Mouse (Mus musculus): ENCODE measurements around the gene Dusp3. TPM values are rescaled to one million over a fixed set of nuclear protein-coding genes. Genes with fewer than 3 reads are reported as not detected.

Dusp3 gene
- total RNA-seq (2023), result 10 to 100 TPM; 24.5 to 26.3 TPM

DNA sequence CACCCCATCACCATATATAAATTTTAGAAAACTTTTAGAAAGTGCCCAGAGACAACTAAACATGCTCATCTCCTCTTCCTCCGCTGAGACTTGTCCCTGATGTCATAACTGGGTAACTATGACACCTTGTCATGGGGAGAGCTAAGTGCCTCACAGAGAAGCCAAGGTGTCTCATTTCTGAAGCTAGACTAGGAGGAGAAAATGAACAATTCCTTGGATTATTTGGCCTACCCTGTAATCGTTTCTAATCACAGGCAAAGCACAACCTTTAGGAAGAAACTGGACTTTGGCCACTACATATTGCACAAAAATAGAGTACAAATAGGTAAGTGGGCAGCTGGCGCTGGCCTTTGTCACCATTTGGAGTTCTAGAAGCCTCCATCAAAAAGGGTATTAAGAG lies at the start of gene Dusp3:
TSS of gene Dusp3 (minus strand) at position 101 of the 400 bp plus-strand sequence.

DNA sequence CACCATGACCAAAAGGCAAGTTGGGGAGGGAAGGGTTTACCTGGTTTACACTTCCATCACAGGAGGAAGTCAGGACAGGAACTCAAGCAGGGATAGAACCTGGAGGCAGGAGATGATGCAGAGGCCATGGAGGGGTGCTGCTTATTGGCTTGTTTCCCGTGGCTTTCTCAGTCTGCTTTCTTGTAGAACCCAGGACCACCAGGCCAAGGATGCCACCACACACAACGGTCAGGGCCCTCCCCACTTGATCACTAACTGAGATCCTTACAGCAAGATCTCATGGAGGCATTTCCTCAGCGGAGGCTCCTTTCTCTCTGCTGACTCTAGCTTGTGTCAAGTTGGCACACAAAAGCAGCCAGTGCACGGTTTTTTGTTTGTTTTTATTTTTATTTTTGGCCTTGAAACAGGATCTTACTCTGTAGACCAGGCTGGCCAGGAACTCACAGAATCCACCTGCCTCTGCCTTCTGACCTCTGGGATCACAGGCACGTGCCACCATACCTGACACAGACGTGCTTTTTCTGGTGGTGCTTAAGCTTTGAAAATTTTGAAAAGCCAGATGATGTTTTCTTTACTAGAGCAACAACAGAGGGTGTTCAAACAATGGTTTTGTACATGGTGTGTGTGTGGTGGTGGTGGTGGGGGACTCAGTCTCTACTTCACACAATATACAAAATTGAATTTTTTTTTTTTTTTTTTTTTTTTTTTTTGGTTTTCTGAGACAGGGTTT lies 41.4 kb upstream of the Dusp3 start, which contains the start of gene Mpp3:
TSS of gene Mpp3 (minus strand) at position 375 of the 730 bp plus-strand sequence.

DNA sequence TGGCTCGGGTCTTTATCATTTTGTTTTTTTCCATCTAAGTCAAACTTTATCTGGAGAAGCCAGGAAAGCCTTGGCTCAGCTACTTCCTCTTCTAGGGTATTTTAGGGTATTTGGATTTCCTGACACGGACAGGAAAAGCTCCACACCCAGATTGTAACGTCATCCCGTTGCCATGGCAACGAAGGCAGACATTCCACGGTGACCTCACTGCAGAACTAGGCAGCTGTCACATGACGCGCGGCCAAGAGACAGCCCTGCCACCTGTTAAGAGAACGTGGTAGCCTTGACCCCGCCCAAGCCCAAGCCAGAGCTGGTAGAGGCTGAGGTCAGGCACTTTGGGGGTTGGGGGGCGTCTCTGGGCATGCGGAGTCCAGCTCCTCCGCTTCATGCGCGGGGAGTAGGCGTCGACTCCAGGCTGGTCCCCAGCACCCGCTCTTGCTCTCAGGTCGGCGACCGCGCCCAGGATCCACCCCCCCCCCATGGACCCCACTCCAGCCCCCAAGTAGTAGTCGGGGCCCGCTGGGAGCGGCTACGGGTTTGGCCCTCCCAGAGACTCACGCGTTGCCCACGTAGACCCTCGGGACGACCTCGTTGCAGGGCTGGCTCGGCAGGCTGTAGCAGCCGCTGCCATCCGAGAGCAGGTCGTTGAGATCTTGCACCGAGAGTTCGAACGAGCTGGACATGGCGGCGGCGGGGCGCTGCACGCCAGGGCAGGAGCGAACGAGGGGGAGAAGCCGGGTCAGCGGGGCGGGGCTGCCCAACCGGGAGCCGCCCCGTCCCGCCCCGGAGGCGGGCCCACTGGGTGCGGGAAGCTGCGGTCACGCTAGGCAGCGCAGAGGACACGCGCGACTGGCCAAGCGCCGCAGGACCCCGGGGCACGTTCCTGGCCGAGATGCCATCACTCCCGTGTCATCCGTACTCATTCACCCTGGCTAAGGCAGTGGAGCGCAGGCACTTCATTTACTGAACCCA lies 2.5 kb downstream of the Dusp3 start, which contains the start of gene Cfap97d1:
TSS of gene Cfap97d1 (plus strand) at position 226 of the 972 bp plus-strand sequence.

DNA sequence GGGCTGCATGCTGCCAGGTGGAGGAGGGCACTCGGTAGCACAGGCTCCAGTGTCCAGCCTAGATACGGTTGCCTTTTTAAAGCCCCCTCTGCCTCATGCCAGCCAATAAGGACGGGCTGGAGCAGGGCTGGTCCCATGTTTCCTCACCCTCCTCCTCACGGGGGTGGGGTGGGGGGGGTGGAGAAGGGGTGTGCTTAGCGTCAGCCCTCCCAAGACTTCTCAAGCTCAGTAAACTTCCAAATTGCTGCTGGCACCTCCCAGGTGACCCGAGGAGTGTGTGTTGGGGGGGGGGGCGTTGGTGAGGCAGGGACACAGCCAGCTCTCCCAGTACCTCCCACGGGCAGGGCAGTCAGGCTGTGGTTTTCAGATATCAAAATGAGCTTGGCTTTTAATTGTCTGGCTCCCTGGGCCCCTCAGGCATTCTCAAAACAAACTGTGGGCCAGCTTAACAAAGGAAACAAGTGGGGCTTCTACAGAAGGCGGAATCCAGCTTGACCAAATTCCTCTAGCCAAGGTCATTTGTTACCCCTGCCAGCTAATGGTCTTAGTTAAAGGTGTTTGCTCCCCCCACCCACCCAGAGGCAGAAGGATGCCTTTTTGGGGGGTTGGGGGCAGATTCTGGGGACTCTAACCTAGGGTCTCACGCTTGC lies 19.7 kb downstream of the Dusp3 start, which contains the start of gene Sost:
TSS of gene Sost (minus strand) at position 51 of the 650 bp plus-strand sequence.

Other genes starting within 250 kb of the Dusp3 start
- not detected for gene Etv4, start 201.6 kb downstream of the Dusp3 start, total RNA-seq (2023)
- under 1 TPM in 1 of 2 experiments, not detected in 1; 0.24 TPM for gene Meox1, start 92.6 kb downstream of the Dusp3 start, total RNA-seq (2023)
- not detected for gene Sost, start 20.0 kb downstream of the Dusp3 start, total RNA-seq (2023)
- not detected for gene Cfap97d1, start 2.7 kb downstream of the Dusp3 start, total RNA-seq (2023)
- gene Mpp3, start 41.4 kb upstream of the Dusp3 start, total RNA-seq (2023), result not detected
- 10 to 100 TPM; 20.9 to 21.3 TPM for gene Cd300lg, start 54.5 kb upstream of the Dusp3 start, total RNA-seq (2023)
- 1 to 10 TPM; 1.2 to 2.6 TPM for gene Mpp2, start 101.5 kb upstream of the Dusp3 start, total RNA-seq (2023)
- not detected for gene Ppy, start 114.3 kb upstream of the Dusp3 start, total RNA-seq (2023)
- gene Pyy, start 120.8 kb upstream of the Dusp3 start, total RNA-seq (2023), result not detected
- gene Nags, start 158.5 kb upstream of the Dusp3 start, total RNA-seq (2023), result not detected
- 1 to 10 TPM; 8.7 to 9.7 TPM for gene Tmem101, start 169.4 kb upstream of the Dusp3 start, total RNA-seq (2023)
- 10 to 100 TPM; 34.9 to 35.5 TPM for gene Lsm12, start 198.3 kb upstream of the Dusp3 start, total RNA-seq (2023)
- 10 to 100 TPM; 21.0 to 22.3 TPM for gene G6pc3, start 202.6 kb upstream of the Dusp3 start, total RNA-seq (2023)
- gene Hdac5, start 243.2 kb upstream of the Dusp3 start, total RNA-seq (2023), result 100 to 1,000 TPM; 101 to 110 TPM

Data from neutrophil, adult 83 days (primary cell).